Mouse (Mus musculus): Measurements from ENCODE around the gene Krtap24-1.

Krtap24-1 gene

GRCm38 (mm10) chr16:88563045-88563913 lies 48.8 kb downstream of the Krtap24-1 start, which contains the start of gene Cldn8:
TSS of gene Cldn8 (minus strand) at chr16:88563183.
- peak; percentile 10 for DNase-seq (ENCODE audit: low read depth, low spot score)

DNA sequence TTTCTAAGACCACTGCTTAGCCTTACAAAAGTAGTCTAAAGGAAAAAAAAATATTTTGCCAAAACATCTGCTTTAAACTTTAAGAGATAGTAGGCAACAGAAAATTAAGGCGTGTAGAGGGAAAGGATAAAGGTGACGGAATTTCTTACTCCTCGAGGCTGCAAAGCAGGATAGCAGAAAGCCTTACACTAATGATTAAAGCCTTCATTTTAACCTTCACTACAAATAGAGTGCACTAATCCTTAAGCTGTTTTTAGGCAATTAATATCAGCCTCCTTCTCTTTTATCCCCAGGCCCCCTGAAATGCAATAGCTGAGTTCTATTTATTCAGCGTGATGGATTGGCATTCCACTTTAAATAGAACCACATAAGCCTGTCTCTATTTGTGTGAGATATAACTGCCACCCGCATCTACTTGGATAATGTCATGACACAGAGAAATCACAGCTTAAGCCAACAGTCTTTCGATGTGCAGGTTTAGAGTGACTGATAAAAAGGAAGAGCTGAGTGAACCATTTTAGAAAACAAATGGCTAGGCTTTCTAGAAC lies 50.4 kb downstream of the Krtap24-1 start:
- no peak for DNase-seq (ENCODE audit: low read depth, low spot score)

Measured in forelimb bud, embryonic 11.5 days (tissue).